Mouse (Mus musculus) stomach, postnatal 0 days (tissue): ENCODE measurements around the gene Kbtbd7.
"Not testable (repeated sequence)": the region's sequence is repeated elsewhere in the genome, so short reads cannot be mapped to it uniquely, and the experiment has no call there.

Source experiments
- CTCF ChIP-seq: IDR thresholded peaks from 2 replicates; pipeline ENCODE4 v1.5.1; 2016; ENCODE audit warnings: antibody characterized with exemption, low read depth, mild to moderate bottlenecking, moderate library complexity
- EP300 ChIP-seq: optimal IDR thresholded peaks from 2 replicates; pipeline ENCODE3; 2016; ENCODE audit warnings: antibody characterized with exemption

DNA sequence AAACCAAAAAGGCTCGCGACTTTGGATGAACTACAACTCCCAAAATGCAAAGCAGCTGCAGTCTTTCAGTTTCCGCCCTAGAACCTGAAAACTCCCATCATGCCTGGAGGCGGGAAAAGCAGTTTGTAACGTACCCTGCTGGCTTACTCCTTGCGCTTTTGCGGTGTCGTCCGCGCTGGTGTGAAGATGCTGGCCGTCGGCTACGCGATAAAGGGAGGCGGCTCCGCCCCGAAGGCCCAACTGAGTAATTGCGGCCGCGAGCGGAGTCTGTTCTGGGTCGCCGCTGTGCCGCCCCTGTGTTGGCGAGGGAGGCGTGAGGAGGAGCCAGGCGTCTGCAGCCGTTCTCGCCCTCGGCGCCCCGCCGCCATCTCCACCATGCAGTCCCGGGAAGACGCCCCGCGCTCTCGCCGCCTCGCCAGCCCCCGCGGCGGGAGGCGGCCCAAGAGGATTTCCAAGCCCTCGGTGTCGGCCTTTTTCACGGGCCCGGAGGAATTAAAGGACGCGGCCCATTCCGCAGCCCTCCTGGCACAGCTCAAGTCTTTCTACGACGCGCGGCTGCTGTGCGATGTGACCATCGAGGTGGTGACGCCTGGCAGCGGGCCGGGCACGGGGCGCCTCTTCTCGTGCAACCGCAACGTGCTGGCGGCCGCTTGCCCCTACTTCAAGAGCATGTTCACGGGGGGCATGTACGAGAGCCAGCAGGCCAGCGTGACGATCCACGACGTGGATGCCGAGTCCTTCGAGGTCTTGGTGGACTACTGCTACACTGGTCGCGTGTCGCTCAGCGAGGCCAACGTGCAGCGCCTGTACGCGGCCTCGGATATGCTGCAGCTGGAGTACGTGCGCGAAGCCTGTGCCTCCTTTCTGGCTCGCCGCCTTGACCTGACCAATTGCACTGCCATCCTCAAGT is 25.6 kb downstream of the Kbtbd7 start, which contains the start of gene Kbtbd6:
- not testable (repeated sequence) for TF ChIP-seq CTCF, EP300
